In the genomic region with DNA sequence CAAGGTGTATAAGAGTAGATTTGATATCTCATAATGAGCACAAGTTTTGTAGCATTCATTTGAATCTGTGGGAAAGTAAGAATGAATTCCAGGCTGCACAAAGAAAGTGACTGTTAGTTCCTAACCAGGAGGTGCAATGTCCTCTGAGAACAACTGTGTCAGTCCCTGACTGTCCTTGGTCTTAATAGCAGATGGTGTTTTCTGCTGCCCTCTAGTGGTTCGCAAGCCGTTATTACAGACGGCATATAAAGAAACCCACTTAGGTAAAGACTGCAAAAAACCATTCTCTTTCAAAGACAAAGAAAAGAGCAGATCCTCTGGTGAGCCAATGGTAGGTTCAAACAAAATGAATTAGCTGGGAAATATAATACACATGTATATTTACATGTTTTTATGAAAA, we compare ENCODE assay signal across 9 mouse cellular contexts. TPM values are rescaled to one million over a fixed set of nuclear protein-coding genes. Genes with fewer than 3 reads are reported as not detected.
DNase-seq lines count a peak whose midpoint lies in the region; ATAC-seq lines count a peak whose summit lies in the region.
"Had no signal": no experiment of that assay in that cellular context is flagged by ENCODE, and none has a peak within 500 bp of the region (broad histone marks: within the 10 kb centered on the region; RNA-seq: fewer than 3 reads in every experiment).

No protein-coding gene starts in this region.

- no peaks in the 10 kb centered on the region for H3K4me1 ChIP-seq in forebrain, embryonic 10.5 days

- 4% methylated on average over 3 of the region's 3 CpGs for WGBS in forebrain, embryonic 10.5 days

- no peak for DNase-seq in frontal cortex, postnatal 25 days (ENCODE audit: low spot score in 2 of 2)
- DNase-seq in 3134 (ENCODE audit: extremely low read depth, insufficient read length, low spot score): peak; percentile 10
- peak; percentile 51 for DNase-seq in adrenal gland, postnatal 10 days
- peak; percentile 28 for DNase-seq in forebrain, embryonic 10.5 days (ENCODE audit: extremely low spot score, low spot score)
- DNase-seq in kidney, adult 8-10 months: peak; percentile 13 to 23
- peak; percentile 33 for DNase-seq in thymus, postnatal 14 days

- H3K9me3 ChIP-seq in forebrain, embryonic 10.5 days: no peaks in the 10 kb centered on the region

- peak; percentile 87 for ATAC-seq in frontal cortex, adult (ENCODE audit: low TSS enrichment)
- peak; percentile 90 for ATAC-seq in megakaryocyte-erythroid progenitor cell, adult 5-6 weeks (replicated peaks; ENCODE audit: low FRiP score, low TSS enrichment, poor library complexity, severe bottlenecking)

- H3K27ac ChIP-seq in forebrain, embryonic 10.5 days: no peak overlapping the region

- no peaks in the 10 kb centered on the region for H3K36me3 ChIP-seq in forebrain, embryonic 10.5 days (replicated peaks)

- no peak overlapping the region for H3K4me3 ChIP-seq in forebrain, embryonic 10.5 days

- H3K27me3 ChIP-seq in forebrain, embryonic 10.5 days (ENCODE audit: poor library complexity, severe bottlenecking): no peaks in the 10 kb centered on the region

RNA-seq across cellular contexts. Expression of a gene that starts 45.3 kb away (rescaled TPM):
- 10 to 100 TPM; 15.5 to 17.1 TPM for total RNA-seq in adrenal gland, postnatal 10 days (2021)
- 2.6 and 3.6 TPM in 2 replicates for polyA plus RNA-seq in forebrain, embryonic 10.5 days (2016; fragmentation: Nextera tagmentation; extraction: Ambion mirVana)
- not detected in 2 replicates for total RNA-seq in megakaryocyte-erythroid progenitor cell, adult 5-6 weeks (2014; fragmentation: Nextera tagmentation)
- 0.04 and 2.1 TPM in 2 replicates for total RNA-seq in megakaryocyte-erythroid progenitor cell, adult 5-6 weeks (2017)

RNA-seq across cellular contexts. Expression of a gene that starts 47.1 kb away (rescaled TPM):
- total RNA-seq in adrenal gland, postnatal 10 days (2021): under 1 TPM; 0.48 to 0.90 TPM
- polyA plus RNA-seq in forebrain, embryonic 10.5 days (2016; fragmentation: Nextera tagmentation; extraction: Ambion mirVana): not detected in 2 replicates
- total RNA-seq in megakaryocyte-erythroid progenitor cell, adult 5-6 weeks (2014; fragmentation: Nextera tagmentation): not detected in 2 replicates
- not detected in 2 replicates for total RNA-seq in megakaryocyte-erythroid progenitor cell, adult 5-6 weeks (2017)
- total RNA-seq: layer of hippocampus, postnatal 14 days had no signal

RNA-seq across cellular contexts. Expression of a gene that starts 53.2 kb away (rescaled TPM):
- 10 to 100 TPM; 29.6 to 65.4 TPM for total RNA-seq in adrenal gland, postnatal 10 days (2021)
- 0.04 and 0.05 TPM in 2 replicates for polyA plus RNA-seq in forebrain, embryonic 10.5 days (2016; fragmentation: Nextera tagmentation; extraction: Ambion mirVana)
- total RNA-seq in megakaryocyte-erythroid progenitor cell, adult 5-6 weeks (2014; fragmentation: Nextera tagmentation): not detected in 2 replicates
- total RNA-seq in megakaryocyte-erythroid progenitor cell, adult 5-6 weeks (2017): not detected in 2 replicates

Comparison
In these comparisons a context has a peak if more than half of its experiments do, and no peak if none do; other contexts are left out.
1. DNase-seq: peak in 3134 (single experiment), adrenal gland, postnatal 10 days (single experiment), forebrain, embryonic 10.5 days (single experiment), kidney, adult 8-10 months (2 of 2) and thymus, postnatal 14 days (single experiment); none in frontal cortex, postnatal 25 days (0 of 2).
2. RNA of a gene that starts 45.3 kb away (total RNA-seq): 15.5 to 17.1 TPM in adrenal gland, postnatal 10 days; 0.04 to 2.1 TPM in megakaryocyte-erythroid progenitor cell, adult 5-6 weeks; every median in the first group is over 4 times any median in the second.
3. RNA of a gene that starts 53.2 kb away (total RNA-seq): 29.6 to 65.4 TPM in adrenal gland, postnatal 10 days; not detected in megakaryocyte-erythroid progenitor cell, adult 5-6 weeks; every median in the first group is over 10 times any median in the second.